ENCODE assay signal across 12 mouse cellular contexts in genomic region chr16:11297700-11298099, GRCm38 (mm10). TPM values are rescaled to one million over a fixed set of nuclear protein-coding genes. Genes with fewer than 3 reads are reported as not detected.
A peak's percentile ranks its signal among the peaks of the same experiment; 100 is the strongest.
DNase-seq lines count a peak whose midpoint lies in the region; ATAC-seq and TF ChIP-seq lines count a peak whose summit lies in the region.
"Not testable (repeated sequence)": the region's sequence is repeated elsewhere in the genome, so short reads cannot be mapped to it uniquely, and the experiment has no call there.
"Had no signal": no experiment of that assay in that cellular context is flagged by ENCODE, and none has a peak within 500 bp of the region (broad histone marks: within the 10 kb centered on the region; RNA-seq: fewer than 3 reads in every experiment).

No protein-coding gene starts in this region.

- DNase-seq in CD4-positive helper T cell, adult 2 months (ENCODE audit: low read depth, low spot score): peak; percentile 40
- not testable (repeated sequence) for DNase-seq in Patski (ENCODE audit: low read depth, low spot score)
- DNase-seq in adrenal gland, postnatal 36 days: peak; percentile 30 to 49
- DNase-seq in fibroblast of lung, adult 2 months (ENCODE audit: low read depth): peak; percentile 21
- DNase-seq in layer of hippocampus, adult 2 months (ENCODE audit: low spot score in 2 of 2): peak in 1 of 2 experiments; percentile 9
- DNase-seq in lung, postnatal 0 days (ENCODE audit: low spot score): peak; percentile 40
- DNase-seq in right cerebral cortex, postnatal 14 days: peak; percentile 28

- CTCF ChIA-PET in Patski (lab: Charles Lee): interaction anchor here (1.1 to 1.9 kb wide), 5 partner anchors 10 to 142 kb away, joined by 3 to 5 read pairs (median 3); no protein-coding TSS in a partner anchor

- not testable (repeated sequence) for ATAC-seq in Patski; intestine, postnatal 0 days
- peak; percentile 48; the same call in 1 of the 2 replicates for ATAC-seq in lung, postnatal 0 days

- not testable (repeated sequence) for H3K9me3 ChIP-seq in intestine, postnatal 0 days (ENCODE audit: control insufficient read depth); lung, postnatal 0 days (ENCODE audit: low read length)

- H3K9ac ChIP-seq in intestine, postnatal 0 days (ENCODE audit: low read depth, low read length); lung, postnatal 0 days (replicated peaks; ENCODE audit: low read depth): not testable (repeated sequence)

- not testable (repeated sequence) for H3K4me1 ChIP-seq in intestine, postnatal 0 days (replicated peaks; ENCODE audit: control insufficient read depth, insufficient read depth, low read length); lung, postnatal 0 days (ENCODE audit: insufficient read depth, low read depth, low read length)

- not testable (repeated sequence) for H3K36me3 ChIP-seq in intestine, postnatal 0 days (ENCODE audit: control insufficient read depth, insufficient read depth); lung, postnatal 0 days (ENCODE audit: insufficient read depth, low read length)

- not testable (repeated sequence) for H3K27ac ChIP-seq in intestine, postnatal 0 days (ENCODE audit: low read depth, low read length); layer of hippocampus, adult 2 months; lung, postnatal 0 days (ENCODE audit: low read length)

- not testable (repeated sequence) for H3K4me2 ChIP-seq in intestine, postnatal 0 days (replicated peaks; ENCODE audit: low read depth); lung, postnatal 0 days (replicated peaks; ENCODE audit: low read depth, low read length)

- in situ Hi-C loops in Patski (cut with MboI; ENCODE audit: low pct_unique_long_range_greater_than_20kb): loop anchor here (10.0 to 25.0 kb wide), 2 partner anchors 263 to 410 kb away; no protein-coding TSS in a partner anchor

- TF ChIP-seq CTCF in Patski (IDR thresholded peaks at IDR 0.05): peak; percentile 70
- peak; percentile 68 for TF ChIP-seq CTCF in intestine, postnatal 0 days (IDR thresholded peaks at IDR 0.05; ENCODE audit: low read depth)
- TF ChIP-seq CTCF in layer of hippocampus, adult 2 months (conservative IDR thresholded peaks at IDR 0.05): peak; percentile 70
- TF ChIP-seq CTCF in lung, postnatal 0 days (IDR thresholded peaks at IDR 0.05): peak; percentile 64

- TF ChIP-seq EP300 in lung, postnatal 0 days (IDR thresholded peaks at IDR 0.05): not testable (repeated sequence)

- H3K4me3 ChIP-seq in intestine, postnatal 0 days (ENCODE audit: low read depth, low read length); layer of hippocampus, adult 2 months; lung, postnatal 0 days (ENCODE audit: low read depth, low read length): not testable (repeated sequence)

- 79% methylated on average over 1 of the region's 1 CpGs for WGBS in intestine, postnatal 0 days
- WGBS in lung, postnatal 0 days: 69% methylated on average over 1 of the region's 1 CpGs

- H3K27me3 ChIP-seq in Patski; intestine, postnatal 0 days (replicated peaks; ENCODE audit: control insufficient read depth, insufficient read depth, low read length); lung, postnatal 0 days (replicated peaks; ENCODE audit: insufficient read depth, low read length): not testable (repeated sequence)

- POLR2A ChIA-PET in Patski (lab: Charles Lee): interaction anchor here (1.1 kb wide), 1 partner anchor 12 kb away, joined by 3 read pairs; no protein-coding TSS in a partner anchor

RNA-seq across cellular contexts. Expression of gene Tnfrsf17, which starts 15.9 kb away (rescaled TPM):
- not detected for polyA plus RNA-seq in Patski (2021)
- total RNA-seq in adrenal gland, postnatal 36 days (2021): not detected
- polyA plus RNA-seq in intestine, postnatal 0 days (2015; fragmentation: Nextera tagmentation; extraction: Ambion mirVana): not detected in 2 replicates
- total RNA-seq in layer of hippocampus, adult 2 months (2021): not detected
- not detected in 2 replicates for polyA plus RNA-seq in lung, postnatal 0 days (2015; fragmentation: Nextera tagmentation; extraction: Ambion mirVana)
- total RNA-seq: gastrocnemius, postnatal 36 days had no signal
- polyA plus RNA-seq: forebrain, embryonic 16.5 days; lung, embryonic 16.5 days; neural tube, embryonic 12.5 days had no signal

RNA-seq across cellular contexts. Expression of gene Snx29, which starts 25.0 kb away (rescaled TPM):
- polyA plus RNA-seq in Patski (2021): 11.9 TPM
- 10 to 100 TPM; 16.7 to 20.1 TPM for total RNA-seq in adrenal gland, postnatal 36 days (2021)
- polyA plus RNA-seq in intestine, postnatal 0 days (2015; fragmentation: Nextera tagmentation; extraction: Ambion mirVana): 1.9 and 4.0 TPM in 2 replicates
- 10 to 100 TPM; 23.8 to 24.9 TPM for total RNA-seq in layer of hippocampus, adult 2 months (2021)
- 10.0 and 10.5 TPM in 2 replicates for polyA plus RNA-seq in lung, postnatal 0 days (2015; fragmentation: Nextera tagmentation; extraction: Ambion mirVana)

RNA-seq across cellular contexts. Expression of gene Gspt1, which starts 43.6 kb away (rescaled TPM):
- 117 TPM for polyA plus RNA-seq in Patski (2021)
- 100 to 1,000 TPM; 132 to 133 TPM for total RNA-seq in adrenal gland, postnatal 36 days (2021)
- polyA plus RNA-seq in intestine, postnatal 0 days (2015; fragmentation: Nextera tagmentation; extraction: Ambion mirVana): 47.3 and 48.4 TPM in 2 replicates
- total RNA-seq in layer of hippocampus, adult 2 months (2021): 10 to 100 TPM; 85.1 to 86.5 TPM
- polyA plus RNA-seq in lung, postnatal 0 days (2015; fragmentation: Nextera tagmentation; extraction: Ambion mirVana): 34.2 and 37.4 TPM in 2 replicates
